Mouse (Mus musculus) forebrain, embryonic 12.5 days (tissue): ENCODE data around the gene Ccl2. TPM values are rescaled to one million over a fixed set of nuclear protein-coding genes. Genes with fewer than 3 reads are reported as not detected.

Experiments
- ATAC-seq: fragments of 200-750 bp; cut with Nextera tagmentation; 2 replicates; pipeline ENCODE4 v1.8.0; 2017; ENCODE audit warnings: moderate TSS enrichment; ENCODE audit not compliant: low FRiP score
- H3K27ac ChIP-seq: fragments of 300-500 bp; sonication (generic); 2 replicates; pipeline ENCODE4 v1.5.1; 2016; ENCODE audit warnings: mild to moderate bottlenecking
- H3K27me3 ChIP-seq: fragments of 300-500 bp; sonication (generic); 2 replicates; pipeline ENCODE4 v1.6.1; 2016; ENCODE audit warnings: mild to moderate bottlenecking
- H3K36me3 ChIP-seq: fragments of 300-500 bp; sonication (generic); replicated peaks from 2 replicates; pipeline ENCODE4 v1.6.1; 2016; ENCODE audit warnings: mild to moderate bottlenecking
- H3K4me1 ChIP-seq: fragments of 300-500 bp; sonication (generic); 2 replicates; pipeline ENCODE4 v1.6.1; 2016
- H3K4me2 ChIP-seq: fragments of 300-500 bp; sonication (generic); 2 replicates; pipeline ENCODE4 v1.6.1; 2016; ENCODE audit warnings: mild to moderate bottlenecking, moderate library complexity
- H3K4me3 ChIP-seq: fragments of 300-500 bp; sonication (generic); replicated peaks from 2 replicates; pipeline ENCODE4 v1.5.1; 2016; ENCODE audit warnings: mild to moderate bottlenecking
- H3K9ac ChIP-seq: fragments of 300-500 bp; sonication (generic); 2 replicates; pipeline ENCODE4 v1.6.1; 2016; ENCODE audit warnings: mild to moderate bottlenecking
- H3K9me3 ChIP-seq: fragments of 300-500 bp; sonication (generic); 2 replicates; pipeline ENCODE4 v1.6.1; 2016
- WGBS: fragments of 180-500 bp; shearing (Covaris S2); methylation state at CpG from one replicate; pipeline ENCODE4 v1.1.7; 2016; 5-methylcytosine and 5-hydroxymethylcytosine counted together
- polyA plus RNA-seq: library from polyadenylated mRNA; unstranded; fragments of >200 nt; fragmentation: Nextera tagmentation; extraction: Ambion mirVana; gene quantifications from 2 replicates; pipeline ENCODE4 v1.2.1, GENCODE M21; 2016

Ccl2 gene
- polyA plus RNA-seq, 1 experiment from 2014 or later = 0.49 TPM

- ATAC-seq = no peak
- H3K4me1 ChIP-seq = no peaks in the 10 kb centered on the region
- WGBS = 96% methylated on average over 4 of the region's 4 CpGs
- H3K27me3 ChIP-seq = no peaks in the 10 kb centered on the region; the same call in 1 of the 2 replicates
- H3K4me2 ChIP-seq = no peak overlapping the region
- H3K4me3 ChIP-seq = no peak overlapping the region
- no peak overlapping the region for H3K9ac ChIP-seq
- H3K27ac ChIP-seq = no peak overlapping the region
- H3K9me3 ChIP-seq = no peaks in the 10 kb centered on the region
- H3K36me3 ChIP-seq = no peaks in the 10 kb centered on the region
Measured at GRCm38 (mm10) chr11:82041671-82042080, 6.3 kb downstream of the Ccl2 start.

- H3K4me2 ChIP-seq = no peak within 1 kb of the TSS
- H3K27me3 ChIP-seq = no peaks in the 10 kb centered on the region; the same call in 1 of the 2 replicates
- 81% methylated on average over 3 of the region's 3 CpGs for WGBS
- H3K9me3 ChIP-seq = no peaks in the 10 kb centered on the region
- no peak within 1 kb of the TSS for H3K27ac ChIP-seq
- H3K36me3 ChIP-seq = no peaks in the 10 kb centered on the region
- H3K4me3 ChIP-seq = no peak within 1 kb of the TSS
- no peaks in the 10 kb centered on the region for H3K4me1 ChIP-seq
- ATAC-seq = no peak
- no peak within 1 kb of the TSS for H3K9ac ChIP-seq
Measured at GRCm38 (mm10) chr11:82045471-82045870, 10.1 kb downstream of the Ccl2 start, which contains the start of gene Ccl7. Ccl7 (plus strand) TSS chr11:82045712.

GRCm38 (mm10) chr11:82047746-82048415 lies 12.5 kb downstream of the Ccl2 start:
- no peak overlapping the region for H3K27ac ChIP-seq
- no peaks in the 10 kb centered on the region for H3K4me1 ChIP-seq
- ATAC-seq = no peak
- no peak overlapping the region for H3K4me3 ChIP-seq
- no peaks in the 10 kb centered on the region for H3K36me3 ChIP-seq
- H3K9ac ChIP-seq = no peak overlapping the region
- 49% methylated on average over 6 of the region's 6 CpGs for WGBS
- H3K9me3 ChIP-seq = no peaks in the 10 kb centered on the region
- H3K27me3 ChIP-seq = no peaks in the 10 kb centered on the region; the same call in 1 of the 2 replicates
- no peak overlapping the region for H3K4me2 ChIP-seq

- Histone ChIP-seq H3K9ac (no peak overlapping the region), H3K36me3 (no peaks in the 10 kb centered on the region), H3K4me3 (no peak overlapping the region), H3K4me1 (no peaks in the 10 kb centered on the region), H3K9me3 (no peaks in the 10 kb centered on the region), H3K27me3 (0 out of 2 replicates have a peak, but pooled peaks cover 3% of the 10 kb centered on the region), H3K4me2 (no peak overlapping the region), H3K27ac (no peak overlapping the region)
- ATAC-seq = no peak
- WGBS = 88% methylated on average over 7 of the region's 7 CpGs
Measured at GRCm38 (mm10) chr11:82053849-82054248, 18.5 kb downstream of the Ccl2 start.

- no peak within 1 kb of the TSS for H3K4me3 ChIP-seq
- no peak within 1 kb of the TSS for H3K27ac ChIP-seq
- no peak within 1 kb of the TSS for H3K4me2 ChIP-seq
- no peak for ATAC-seq
- 88% methylated on average over 6 of the region's 6 CpGs for WGBS
- H3K27me3 ChIP-seq = 0 out of 2 replicates have a peak, but pooled peaks cover 3% of the 10 kb centered on the region
- no peak within 1 kb of the TSS for H3K9ac ChIP-seq
- H3K36me3 ChIP-seq = no peaks in the 10 kb centered on the region
- H3K9me3 ChIP-seq = no peaks in the 10 kb centered on the region
- H3K4me1 ChIP-seq = no peaks in the 10 kb centered on the region
Measured at GRCm38 (mm10) chr11:82057646-82058045, 22.3 kb downstream of the Ccl2 start, which contains the start of gene Ccl11. Ccl11 (plus strand) TSS chr11:82057823.

- H3K27ac ChIP-seq = no peak overlapping the region
- H3K9me3 ChIP-seq = no peaks in the 10 kb centered on the region
- 0 out of 2 replicates have a peak, but pooled peaks cover 3% of the 10 kb centered on the region for H3K27me3 ChIP-seq
- H3K9ac ChIP-seq = no peak overlapping the region
- no peaks in the 10 kb centered on the region for H3K4me1 ChIP-seq
- no peak for ATAC-seq
- H3K4me2 ChIP-seq = no peak overlapping the region
- H3K36me3 ChIP-seq = no peaks in the 10 kb centered on the region
- no peak overlapping the region for H3K4me3 ChIP-seq
- WGBS = 81% methylated on average over 3 of the region's 3 CpGs
Measured at GRCm38 (mm10) chr11:82062226-82062625, 26.9 kb downstream of the Ccl2 start.

- no peak overlapping the region for H3K9ac ChIP-seq
- 88% methylated on average over 2 of the region's 2 CpGs for WGBS
Measured at GRCm38 (mm10) chr11:82063454-82063853, 28.1 kb downstream of the Ccl2 start.

GRCm38 (mm10) chr11:82066953-82067571 lies 31.7 kb downstream of the Ccl2 start:
- Histone ChIP-seq H3K27me3 (no peaks in the 10 kb centered on the region), H3K36me3 (no peaks in the 10 kb centered on the region), H3K27ac (no peak overlapping the region), H3K4me1 (no peaks in the 10 kb centered on the region), H3K9me3 (no peaks in the 10 kb centered on the region), H3K4me2 (no peak overlapping the region), H3K9ac (no peak overlapping the region), H3K4me3 (no peak overlapping the region)
- WGBS = 84% methylated on average over 7 of the region's 7 CpGs
- ATAC-seq = no peak

More at GRCm38 (mm10) chr11:82063454-82063853, 28.1 kb downstream of the Ccl2 start:
- H3K36me3 ChIP-seq = no peaks in the 10 kb centered on the region
- no peaks in the 10 kb centered on the region for H3K27me3 ChIP-seq
- H3K27ac ChIP-seq = no peak overlapping the region
- H3K4me1 ChIP-seq = no peaks in the 10 kb centered on the region
- ATAC-seq = no peak
- H3K4me3 ChIP-seq = no peak overlapping the region
- no peaks in the 10 kb centered on the region for H3K9me3 ChIP-seq
- H3K4me2 ChIP-seq = no peak overlapping the region

GRCm38 (mm10) chr11:82071076-82071475 lies 35.7 kb downstream of the Ccl2 start:
- ATAC-seq = no peak
- no peak overlapping the region for H3K9ac ChIP-seq
- H3K27ac ChIP-seq = no peak overlapping the region
- no peaks in the 10 kb centered on the region for H3K27me3 ChIP-seq
- H3K36me3 ChIP-seq = no peaks in the 10 kb centered on the region
- no peak overlapping the region for H3K4me2 ChIP-seq
- no peaks in the 10 kb centered on the region for H3K4me1 ChIP-seq
- 76% methylated on average over 3 of the region's 3 CpGs for WGBS
- no peaks in the 10 kb centered on the region for H3K9me3 ChIP-seq
- H3K4me3 ChIP-seq = no peak overlapping the region

GRCm38 (mm10) chr11:82072374-82072773 lies 37.0 kb downstream of the Ccl2 start:
- Histone ChIP-seq H3K4me3 (no peak overlapping the region), H3K27me3 (no peaks in the 10 kb centered on the region), H3K36me3 (no peaks in the 10 kb centered on the region), H3K9me3 (no peaks in the 10 kb centered on the region), H3K27ac (no peak overlapping the region), H3K4me1 (no peaks in the 10 kb centered on the region), H3K4me2 (no peak overlapping the region), H3K9ac (no peak overlapping the region)
- ATAC-seq = no peak
- WGBS = 83% methylated on average over 1 of the region's 1 CpGs

- H3K36me3 ChIP-seq = no peaks in the 10 kb centered on the region
- ATAC-seq = no peak
- 91% methylated on average over 3 of the region's 3 CpGs for WGBS
- no peak overlapping the region for H3K27ac ChIP-seq
- H3K9me3 ChIP-seq = no peaks in the 10 kb centered on the region
- H3K9ac ChIP-seq = no peak overlapping the region
- H3K4me1 ChIP-seq = no peaks in the 10 kb centered on the region
- no peaks in the 10 kb centered on the region for H3K27me3 ChIP-seq
- no peak overlapping the region for H3K4me3 ChIP-seq
- no peak overlapping the region for H3K4me2 ChIP-seq
Measured at GRCm38 (mm10) chr11:82072984-82073383, 37.6 kb downstream of the Ccl2 start.

- H3K4me1 ChIP-seq = no peaks in the 10 kb centered on the region
- H3K27ac ChIP-seq = no peak overlapping the region
- H3K4me2 ChIP-seq = no peak overlapping the region
- H3K9ac ChIP-seq = no peak overlapping the region
- H3K9me3 ChIP-seq = no peaks in the 10 kb centered on the region
- no peak for ATAC-seq
- 90% methylated on average over 3 of the region's 3 CpGs for WGBS
- no peak overlapping the region for H3K4me3 ChIP-seq
- no peaks in the 10 kb centered on the region for H3K27me3 ChIP-seq
- H3K36me3 ChIP-seq = no peaks in the 10 kb centered on the region
Measured at GRCm38 (mm10) chr11:82073686-82074085, 38.3 kb downstream of the Ccl2 start.

- Histone ChIP-seq H3K27ac (no peak overlapping the region), H3K4me1 (no peaks in the 10 kb centered on the region), H3K27me3 (no peaks in the 10 kb centered on the region), H3K36me3 (no peaks in the 10 kb centered on the region), H3K9me3 (no peaks in the 10 kb centered on the region), H3K9ac (no peak overlapping the region), H3K4me3 (no peak overlapping the region), H3K4me2 (no peak overlapping the region)
- 73% methylated on average over 3 of the region's 3 CpGs for WGBS
- ATAC-seq = no peak
Measured at GRCm38 (mm10) chr11:82077031-82077430, 41.7 kb downstream of the Ccl2 start.
